Comparison of ENCODE assay signal across 8 mouse cellular contexts in genomic region chr2:127608234-127608633, GRCm38 (mm10). TPM values are rescaled to one million over a fixed set of nuclear protein-coding genes. Genes with fewer than 3 reads are reported as not detected.
DNase-seq lines count a peak whose midpoint lies in the region; ATAC-seq lines count a peak whose summit lies in the region.

No protein-coding gene starts in this region.

- peaks cover 17% of the 10 kb centered on the region for H3K4me1 ChIP-seq in kidney, embryonic 15.5 days

- WGBS in kidney, embryonic 15.5 days = 51% methylated on average over 3 of the region's 3 CpGs

- H3K9ac ChIP-seq in kidney, embryonic 15.5 days = no peak overlapping the region

- H3K4me3 ChIP-seq in kidney, embryonic 15.5 days (replicated peaks) = no peak overlapping the region

- H3K27ac ChIP-seq in kidney, embryonic 15.5 days = peak overlapping the region; percentile 57

- H3K36me3 ChIP-seq in kidney, embryonic 15.5 days = peaks cover 33% of the 10 kb centered on the region

- H3K27me3 ChIP-seq in kidney, embryonic 15.5 days = no peaks in the 10 kb centered on the region

- ATAC-seq in frontal cortex, adult (ENCODE audit: low TSS enrichment) = peak; percentile 72
- no peak for ATAC-seq in kidney, embryonic 15.5 days (replicated peaks; ENCODE audit: low FRiP score)
- no peak for ATAC-seq in erythroid progenitor cell, adult 5-6 weeks (replicated peaks; ENCODE audit: low FRiP score, poor library complexity, severe bottlenecking)

- H3K9me3 ChIP-seq in kidney, embryonic 15.5 days (replicated peaks) = no peaks in the 10 kb centered on the region

- no peak overlapping the region for H3K4me2 ChIP-seq in kidney, embryonic 15.5 days

- DNase-seq in frontal cortex, postnatal 14 days (ENCODE audit: low spot score in 2 of 2) = no peak
- DNase-seq in ovary, postnatal 14 days (ENCODE audit: low spot score) = peak; percentile 18
- no peak for DNase-seq in ovary, adult 18-20 months (ENCODE audit: low spot score)
- no peak for DNase-seq in urinary bladder, postnatal 10 days (ENCODE audit: low spot score)
- DNase-seq in cerebellum, postnatal 4 days (ENCODE audit: low spot score in 2 of 2) = no peak

RNA-seq across cellular contexts. Expression of gene Mrps5, which starts 21.2 kb away (rescaled TPM):
- polyA plus RNA-seq in kidney, embryonic 15.5 days (2015; fragmentation: Nextera tagmentation; extraction: Ambion mirVana) = 150 and 161 TPM in 2 replicates
- 2.9 and 20.5 TPM in 2 replicates for total RNA-seq in erythroid progenitor cell, adult 5-6 weeks (2015; ENCODE audit: low replicate concordance)
- total RNA-seq in erythroid progenitor cell, adult 5-6 weeks (2017; ENCODE audit: low replicate concordance) = 6.7 and 17.8 TPM in 2 replicates

RNA-seq across cellular contexts. Expression of gene Zfp661, which starts 21.3 kb away (rescaled TPM):
- 4.5 and 5.1 TPM in 2 replicates for polyA plus RNA-seq in kidney, embryonic 15.5 days (2015; fragmentation: Nextera tagmentation; extraction: Ambion mirVana)
- total RNA-seq in erythroid progenitor cell, adult 5-6 weeks (2015; ENCODE audit: low replicate concordance) = 0.42 TPM in 1 of 2 replicates, not detected in the other
- 0.26 and 0.83 TPM in 2 replicates for total RNA-seq in erythroid progenitor cell, adult 5-6 weeks (2017; ENCODE audit: low replicate concordance)

RNA-seq across cellular contexts. Expression of gene Mal, which starts 48.3 kb away (rescaled TPM):
- polyA plus RNA-seq in kidney, embryonic 15.5 days (2015; fragmentation: Nextera tagmentation; extraction: Ambion mirVana) = 38.4 and 47.3 TPM in 2 replicates
- not detected in 2 replicates for total RNA-seq in erythroid progenitor cell, adult 5-6 weeks (2015; ENCODE audit: low replicate concordance)
- not detected in 2 replicates for total RNA-seq in erythroid progenitor cell, adult 5-6 weeks (2017; ENCODE audit: low replicate concordance)
